8 mouse cellular contexts compared by ENCODE assay signal in the genomic region with DNA sequence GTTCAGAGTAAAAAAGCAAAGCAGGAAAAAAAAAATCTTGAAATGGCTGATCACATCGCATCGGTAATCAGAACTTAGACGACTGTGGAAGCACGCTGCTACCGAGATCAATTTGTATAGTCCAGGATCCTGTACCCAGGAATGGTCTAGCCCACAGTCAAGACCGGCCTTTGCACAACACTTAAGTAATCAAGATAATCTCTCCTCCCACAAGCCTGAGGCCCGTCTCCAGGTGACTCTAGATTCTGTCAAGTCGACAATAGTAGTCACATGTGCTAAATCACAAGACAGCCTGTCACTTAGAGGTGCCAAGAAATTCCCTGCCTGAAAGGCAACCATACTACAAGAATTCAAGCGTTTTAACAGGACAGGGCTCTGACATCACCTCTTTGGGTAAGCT. TPM values are rescaled to one million over a fixed set of nuclear protein-coding genes. Genes with fewer than 3 reads are reported as not detected.
A peak's percentile ranks its signal among the peaks of the same experiment; 100 is the strongest.
DNase-seq lines count a peak whose midpoint lies in the region; ATAC-seq lines count a peak whose summit lies in the region.

A gene (minus strand): TSS at position 159 of the 400 bp plus-strand sequence.

- no peak for DNase-seq in heart, postnatal 36 days
- DNase-seq in MN1 (ENCODE audit: low spot score) = peak; percentile 49
- peak; percentile 63 for DNase-seq in gonadal fat pad, adult 2 months (ENCODE audit: low read depth)
- DNase-seq in right cerebral cortex, postnatal 36 days (ENCODE audit: low spot score in 2 of 2) = no peak
- DNase-seq in gastrocnemius, postnatal 4 days (ENCODE audit: low spot score in 2 of 2) = no peak
- no peak for DNase-seq in kidney, postnatal 10 days

- H3K27me3 ChIP-seq in heart, embryonic 11.5 days (ENCODE audit: control insufficient read depth, insufficient read depth, low read length) = peaks cover 9% of the 10 kb centered on the region
- H3K27me3 ChIP-seq in limb, embryonic 15.5 days = peaks cover 19% of the 10 kb centered on the region

- no peak for ATAC-seq in heart, embryonic 11.5 days (replicated peaks; ENCODE audit: insufficient number of reproducible peaks, low FRiP score, low TSS enrichment)
- ATAC-seq in limb, embryonic 15.5 days (ENCODE audit: insufficient number of reproducible peaks, low FRiP score, low TSS enrichment, low read depth) = no peak

- no peak within 1 kb of the TSS for H3K27ac ChIP-seq in heart, embryonic 11.5 days (ENCODE audit: low read depth, low read length)
- H3K27ac ChIP-seq in limb, embryonic 15.5 days = no peak within 1 kb of the TSS

- H3K4me2 ChIP-seq in heart, embryonic 11.5 days = peak within 1 kb of the TSS; percentile 81
- peak within 1 kb of the TSS; percentile 96 for H3K4me2 ChIP-seq in limb, embryonic 15.5 days

- peak within 1 kb of the TSS; percentile 29; the same call in 1 of the 2 replicates for H3K9ac ChIP-seq in heart, embryonic 11.5 days (ENCODE audit: low read depth, low read length)
- peak within 1 kb of the TSS; percentile 15; the same call in 1 of the 2 replicates for H3K9ac ChIP-seq in limb, embryonic 15.5 days

- H3K4me3 ChIP-seq in heart, embryonic 11.5 days (ENCODE audit: low read depth, low read length) = peak within 1 kb of the TSS; percentile 48
- H3K4me3 ChIP-seq in limb, embryonic 15.5 days = peak within 1 kb of the TSS; percentile 48

- H3K9me3 ChIP-seq in heart, embryonic 11.5 days (replicated peaks; ENCODE audit: control insufficient read depth, low read length) = no peaks in the 10 kb centered on the region; the same call in 1 of the 2 replicates
- no peaks in the 10 kb centered on the region for H3K9me3 ChIP-seq in limb, embryonic 15.5 days

- H3K4me1 ChIP-seq in heart, embryonic 11.5 days (ENCODE audit: control insufficient read depth, insufficient read depth, low read length) = peaks cover 4% of the 10 kb centered on the region; the same call in 1 of the 2 replicates
- peaks cover 8% of the 10 kb centered on the region for H3K4me1 ChIP-seq in limb, embryonic 15.5 days

- intact Hi-C loops in heart, postnatal 36 days (cut with DNase I) = loop anchor here (1.0 to 5.0 kb wide), 3 partner anchors 174 to 689 kb away; no protein-coding TSS in a partner anchor

- 43% methylated on average over 9 of the region's 9 CpGs for WGBS in heart, embryonic 11.5 days (ENCODE audit: insufficient replicate concordance)
- WGBS in limb, embryonic 15.5 days = 47% methylated on average over 9 of the region's 9 CpGs

- no peaks in the 10 kb centered on the region for H3K36me3 ChIP-seq in heart, embryonic 11.5 days (ENCODE audit: control insufficient read depth, insufficient read depth, low read length)
- H3K36me3 ChIP-seq in limb, embryonic 15.5 days = no peaks in the 10 kb centered on the region

RNA-seq across cellular contexts. Expression of the gene that starts here (rescaled TPM):
- 0.77 and 0.99 TPM in 2 replicates for polyA plus RNA-seq in heart, embryonic 11.5 days (2014; fragmentation: Nextera tagmentation; extraction: Ambion mirVana)
- under 1 TPM in 1 of 2 experiments, not detected in 1; 0.28 TPM for total RNA-seq in heart, postnatal 36 days (2021)
- 1.1 and 1.3 TPM in 2 replicates for polyA plus RNA-seq in gonadal fat pad, adult 2 months (2012; rRNA removed)
- polyA plus RNA-seq in limb, embryonic 15.5 days (2015; fragmentation: Nextera tagmentation; extraction: Ambion mirVana) = 0.10 and 0.12 TPM in 2 replicates
- under 1 TPM; 0.15 to 0.16 TPM for total RNA-seq in gastrocnemius, postnatal 4 days (2021)

Comparison
In these comparisons a context has a peak if more than half of its experiments do, and no peak if none do; other contexts are left out.
1. DNase-seq: peak in MN1 (single experiment) and gonadal fat pad, adult 2 months (single experiment); none in heart, postnatal 36 days (0 of 2), right cerebral cortex, postnatal 36 days (0 of 2), gastrocnemius, postnatal 4 days (0 of 2) and kidney, postnatal 10 days (single experiment).